Mouse (Mus musculus) gastrocnemius, postnatal 4 days (tissue): Measurements from ENCODE around the gene Ankrd55. TPM values are rescaled to one million over a fixed set of nuclear protein-coding genes. Genes with fewer than 3 reads are reported as not detected.

Experiments
- DNase-seq, 2 experiments: peaks; one replicate each; pipeline ENCODE4 v3.0.0; 2021 to 2022; ENCODE audit warnings: low spot score in 2 of 2, mixed read lengths in 2 of 2
- total RNA-seq, 2 experiments: library from RNA; stranded (reverse); gene quantifications; 2 replicates each; pipeline ENCODE4 v1.2.3; 2021

Gene Ankrd55
- total RNA-seq, 2 experiments from 2014 or later: 0.10 to 0.44 TPM

- DNase-seq: no peak
Measured at GRCm38 (mm10) chr13:112342971-112343627, 54.8 kb downstream of the Ankrd55 start.

- no peak for DNase-seq
Measured at GRCm38 (mm10) chr13:112343628-112344009, 55.4 kb downstream of the Ankrd55 start.

- DNase-seq: no peak
Measured at GRCm38 (mm10) chr13:112344270-112344864, 56.1 kb downstream of the Ankrd55 start.

- DNase-seq: no peak
Measured at GRCm38 (mm10) chr13:112345542-112345941, 57.3 kb downstream of the Ankrd55 start.

GRCm38 (mm10) chr13:112346031-112346430, 57.8 kb downstream of the Ankrd55 start:
- DNase-seq: no peak

GRCm38 (mm10) chr13:112346659-112347142, 58.5 kb downstream of the Ankrd55 start:
- DNase-seq: no peak

- no peak for DNase-seq
Measured at GRCm38 (mm10) chr13:112348250-112348649, 60.0 kb downstream of the Ankrd55 start.

- no peak for DNase-seq
Measured at GRCm38 (mm10) chr13:112348896-112349484, 60.7 kb downstream of the Ankrd55 start.

- no peak for DNase-seq
Measured at GRCm38 (mm10) chr13:112349500-112349899, 61.2 kb downstream of the Ankrd55 start.

- DNase-seq: no peak
Measured at GRCm38 (mm10) chr13:112351943-112352342, 63.7 kb downstream of the Ankrd55 start.

GRCm38 (mm10) chr13:112354109-112354867, 66.0 kb downstream of the Ankrd55 start:
- no peak for DNase-seq

- DNase-seq: no peak
Measured at GRCm38 (mm10) chr13:112354958-112355357, 66.7 kb downstream of the Ankrd55 start.

GRCm38 (mm10) chr13:112355794-112356486, 67.7 kb downstream of the Ankrd55 start:
- no peak for DNase-seq

GRCm38 (mm10) chr13:112361575-112361974, 73.3 kb downstream of the Ankrd55 start:
- no peak for DNase-seq

- DNase-seq: peak in 1 of 2 experiments; percentile 29
Measured at GRCm38 (mm10) chr13:112363218-112363617, 75.0 kb downstream of the Ankrd55 start.

- no peak for DNase-seq
Measured at GRCm38 (mm10) chr13:112363746-112364145, 75.5 kb downstream of the Ankrd55 start.

- no peak for DNase-seq
Measured at GRCm38 (mm10) chr13:112364698-112365097, 76.4 kb downstream of the Ankrd55 start.

GRCm38 (mm10) chr13:112365303-112365702, 77.1 kb downstream of the Ankrd55 start:
- DNase-seq: no peak

GRCm38 (mm10) chr13:112365762-112366161, 77.5 kb downstream of the Ankrd55 start:
- peak in 1 of 2 experiments; percentile 54 for DNase-seq

- DNase-seq: no peak
Measured at GRCm38 (mm10) chr13:112366321-112367029, 78.2 kb downstream of the Ankrd55 start.
